Mouse (Mus musculus) liver, adult 10 weeks (tissue): Measurements from ENCODE around the gene Nr2f1. TPM values are rescaled to one million over a fixed set of nuclear protein-coding genes. Genes with fewer than 3 reads are reported as not detected.

Source experiments
- polyA plus RNA-seq: library from polyadenylated mRNA; stranded (reverse); fragments of 350-450 nt; fragmentation: Illumina TruSeq; extraction: RNeasy Lipid Tissue Mini Kit (QIAGEN cat#74804); gene quantifications from one replicate; pipeline ENCODE4 v1.2.3, GENCODE M21; 2014; ENCODE audit warnings: low read depth, low replicate concordance

Gene Nr2f1
- polyA plus RNA-seq, result 0.37 TPM

DNA sequence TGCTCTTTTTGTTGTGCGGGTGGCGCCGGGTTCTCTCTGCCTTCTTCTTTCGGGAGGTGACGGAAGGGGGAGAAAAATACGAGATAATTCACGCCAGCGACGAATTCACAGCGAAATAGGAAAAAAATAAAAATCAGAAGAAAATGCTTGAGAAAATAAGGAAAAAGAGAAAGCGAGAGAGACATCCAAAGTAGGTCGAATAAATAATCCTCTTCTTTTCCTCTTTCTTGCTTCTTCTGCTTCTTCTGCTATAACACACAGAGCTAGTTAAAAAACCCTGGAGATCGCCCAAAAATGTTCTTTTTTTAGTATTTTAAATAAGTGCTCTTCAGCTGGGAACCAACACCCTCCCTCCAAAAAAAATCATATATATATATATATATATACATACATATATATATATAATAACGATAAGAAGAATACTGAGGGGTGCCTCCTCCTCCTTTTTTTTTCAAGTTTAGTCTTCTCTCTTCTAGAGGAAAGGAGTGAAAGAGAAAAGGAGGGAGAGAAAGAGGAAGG lies at the start of gene Nr2f1:
Nr2f1 (minus strand) TSS at position 116 of the 519 bp plus-strand sequence.

Other genes starting within 250 kb of the Nr2f1 start
- not detected for gene Pou5f2, start 174.9 kb downstream of the Nr2f1 start, polyA plus RNA-seq